Mouse (Mus musculus) heart, embryonic 14.5 days (tissue): ENCODE data around the gene Trim69. TPM values are rescaled to one million over a fixed set of nuclear protein-coding genes. Genes with fewer than 3 reads are reported as not detected.

ENCODE experiments used
- ATAC-seq: fragments of 200-750 bp; cut with Nextera tagmentation; 2 replicates; pipeline ENCODE4 v1.8.0; 2017; ENCODE audit warnings: low read depth, moderate TSS enrichment; ENCODE audit not compliant: insufficient number of reproducible peaks, insufficient read depth, low FRiP score
- H3K27ac ChIP-seq, 2 experiments: fragments of 200-500 bp in 1 of 2; fragments of 300-500 bp in 1 of 2; sonication (generic) in 1 of 2; replicated peaks in 1 of 2; 2 replicates each; pipeline ENCODE4 v1.5.1; 2012 to 2014; ENCODE audit warnings: low read depth in 2 of 2, low read length in 2 of 2, control low read depth in 1 of 2, mild to moderate bottlenecking in 1 of 2, mixed read lengths in 1 of 2; ENCODE audit not compliant: control insufficient read depth in 1 of 2, insufficient read depth in 1 of 2
- H3K27me3 ChIP-seq: fragments of 300-500 bp; sonication (generic); 2 replicates; pipeline ENCODE4 v1.6.1; 2014; ENCODE audit warnings: mild to moderate bottlenecking, low read length, control low read depth; ENCODE audit not compliant: control insufficient read depth, insufficient read depth
- H3K36me3 ChIP-seq: fragments of 300-500 bp; sonication (generic); 2 replicates; pipeline ENCODE4 v1.6.1; 2014; ENCODE audit warnings: mild to moderate bottlenecking, control low read depth, low read length, mixed read lengths; ENCODE audit not compliant: control insufficient read depth, insufficient read depth
- H3K4me1 ChIP-seq, 2 experiments: fragments of 200-500 bp in 1 of 2; fragments of 300-500 bp in 1 of 2; sonication (generic) in 1 of 2; 2 replicates each; pipeline ENCODE4 v1.6.1; 2012 to 2014; ENCODE audit warnings: low read length in 2 of 2, control low read depth in 1 of 2, mixed read lengths in 1 of 2; ENCODE audit not compliant: control insufficient read depth in 2 of 2, insufficient read depth in 2 of 2
- H3K4me2 ChIP-seq: fragments of 300-500 bp; sonication (generic); 2 replicates; pipeline ENCODE4 v1.6.1; 2014; ENCODE audit warnings: mild to moderate bottlenecking, low read length
- H3K4me3 ChIP-seq, 2 experiments: fragments of 200-500 bp in 1 of 2; fragments of 300-500 bp in 1 of 2; sonication (generic) in 1 of 2; 2 replicates each; pipeline ENCODE4 v1.5.1; 2012 to 2014; ENCODE audit warnings: low read length in 2 of 2, mild to moderate bottlenecking in 2 of 2, control low read depth in 1 of 2, low read depth in 1 of 2, moderate library complexity in 1 of 2; ENCODE audit not compliant: control insufficient read depth in 1 of 2, insufficient read depth in 1 of 2
- H3K9ac ChIP-seq: fragments of 300-500 bp; sonication (generic); 2 replicates; pipeline ENCODE4 v1.6.1; 2014; ENCODE audit warnings: mild to moderate bottlenecking, low read length
- H3K9me3 ChIP-seq: fragments of 300-500 bp; sonication (generic); 2 replicates; pipeline ENCODE4 v1.6.1; 2016; ENCODE audit warnings: low read length, control low read depth; ENCODE audit not compliant: control insufficient read depth
- WGBS: fragments of 180-500 bp; shearing (Covaris S2); extraction: QIAGEN DNeasy Blood & Tissue Kit; methylation state at CpG from one replicate; pipeline ENCODE4 v1.1.7; 2014; 5-methylcytosine and 5-hydroxymethylcytosine counted together
- polyA plus RNA-seq: library from polyadenylated mRNA; unstranded; fragments of >200 nt; fragmentation: Nextera tagmentation; extraction: Ambion mirVana; gene quantifications from 2 replicates; pipeline ENCODE4 v1.2.1, GENCODE M21; 2014

Trim69 gene
- polyA plus RNA-seq, 1 experiment from 2014 or later = 0.15 TPM

DNA sequence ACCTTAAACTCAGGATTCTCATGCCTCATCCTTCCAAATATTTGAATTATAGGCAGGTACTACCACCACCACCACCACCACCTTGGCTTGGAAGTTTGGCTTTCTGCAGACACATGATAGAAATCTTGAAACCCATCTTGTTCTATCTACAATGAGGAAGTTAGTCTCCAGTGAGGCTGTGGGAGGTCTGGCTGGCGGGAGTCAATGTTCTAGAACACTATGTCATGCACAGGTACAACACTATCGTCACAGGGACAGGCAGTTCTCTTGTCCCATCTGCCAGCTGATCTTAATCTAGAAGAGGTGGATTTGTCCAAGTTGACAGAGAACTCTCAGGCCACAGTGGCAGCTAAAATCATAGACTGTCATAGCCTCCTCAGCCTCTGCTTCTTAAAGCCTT is 27.9 kb upstream of the Trim69 start:
- H3K9ac ChIP-seq = no peak overlapping the region
- no peaks in the 10 kb centered on the region for H3K9me3 ChIP-seq
- WGBS = 68% methylated on average over 2 of the region's 2 CpGs
- H3K36me3 ChIP-seq = no peaks in the 10 kb centered on the region
- no peak overlapping the region for H3K27ac ChIP-seq
- no peak for ATAC-seq
- H3K4me2 ChIP-seq = no peak overlapping the region
- no peaks in the 10 kb centered on the region for H3K4me1 ChIP-seq
- no peak overlapping the region for H3K4me3 ChIP-seq
- H3K27me3 ChIP-seq = no peaks in the 10 kb centered on the region

DNA sequence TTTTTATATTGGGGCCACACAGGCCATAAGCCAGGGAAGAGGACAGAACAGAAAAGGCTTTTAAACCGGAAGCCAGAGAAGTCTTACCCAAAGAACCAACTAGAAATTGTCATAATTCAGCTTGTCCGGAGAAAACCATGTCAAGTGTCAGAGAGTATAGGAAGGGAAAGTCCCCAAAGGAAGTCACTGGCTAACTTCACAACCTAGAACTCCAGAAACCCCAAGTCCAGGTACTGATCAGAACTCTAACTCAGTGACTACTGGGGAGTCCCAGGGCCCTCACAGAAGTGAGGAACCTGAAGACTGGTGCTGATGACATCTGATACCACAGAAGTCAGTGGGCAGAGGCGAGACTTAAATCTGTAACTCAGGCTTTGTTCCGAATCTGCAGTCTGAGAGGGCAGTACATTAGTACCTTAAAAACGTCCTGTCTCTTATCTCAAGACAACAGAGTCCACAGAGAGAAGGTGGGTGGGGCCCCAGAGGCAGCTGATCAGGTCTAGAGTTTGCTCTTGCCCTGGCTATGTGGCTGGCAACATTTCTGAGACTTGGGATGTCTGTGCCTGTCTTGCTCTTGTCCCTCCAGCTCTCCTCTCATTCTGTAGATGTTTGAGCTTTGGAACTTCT is 22.5 kb upstream of the Trim69 start:
- 43% methylated on average over 5 of the region's 5 CpGs for WGBS
- Histone ChIP-seq H3K4me3 (no peak overlapping the region), H3K9me3 (no peaks in the 10 kb centered on the region)

DNA sequence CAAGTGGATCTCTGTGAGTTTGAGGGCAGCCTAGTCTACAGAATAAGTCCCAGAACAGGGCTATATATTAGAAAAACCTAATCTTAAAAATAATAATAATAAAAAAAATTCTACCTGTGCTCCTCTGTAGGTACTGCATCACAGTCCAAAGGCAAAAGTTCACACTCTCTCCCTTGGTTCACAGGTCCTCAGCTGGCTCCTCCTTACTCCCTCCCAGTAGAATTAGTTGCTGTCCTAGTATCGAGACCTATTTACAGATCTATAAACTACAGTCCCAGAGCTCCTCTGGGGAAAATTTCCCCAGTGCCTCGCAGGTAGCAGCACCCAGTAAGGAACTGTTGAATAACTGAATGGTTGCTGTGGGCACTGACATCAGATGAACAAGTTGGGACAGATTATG is 19.7 kb upstream of the Trim69 start:
- H3K4me3 ChIP-seq = no peak overlapping the region
- no peaks in the 10 kb centered on the region for H3K27me3 ChIP-seq
- H3K27ac ChIP-seq = no peak overlapping the region
- no peaks in the 10 kb centered on the region for H3K9me3 ChIP-seq
- no peak for ATAC-seq
- no peaks in the 10 kb centered on the region for H3K4me1 ChIP-seq
- no peaks in the 10 kb centered on the region for H3K36me3 ChIP-seq
- H3K9ac ChIP-seq = no peak overlapping the region
- 72% methylated on average over 2 of the region's 2 CpGs for WGBS
- no peak overlapping the region for H3K4me2 ChIP-seq

More for the DNA sequence above, 22.5 kb upstream of the Trim69 start:
- ATAC-seq = no peak
- H3K27me3 ChIP-seq = no peaks in the 10 kb centered on the region
- H3K27ac ChIP-seq = no peak overlapping the region
- H3K4me1 ChIP-seq = no peaks in the 10 kb centered on the region
- H3K9ac ChIP-seq = no peak overlapping the region
- no peak overlapping the region for H3K4me2 ChIP-seq
- no peaks in the 10 kb centered on the region for H3K36me3 ChIP-seq

DNA sequence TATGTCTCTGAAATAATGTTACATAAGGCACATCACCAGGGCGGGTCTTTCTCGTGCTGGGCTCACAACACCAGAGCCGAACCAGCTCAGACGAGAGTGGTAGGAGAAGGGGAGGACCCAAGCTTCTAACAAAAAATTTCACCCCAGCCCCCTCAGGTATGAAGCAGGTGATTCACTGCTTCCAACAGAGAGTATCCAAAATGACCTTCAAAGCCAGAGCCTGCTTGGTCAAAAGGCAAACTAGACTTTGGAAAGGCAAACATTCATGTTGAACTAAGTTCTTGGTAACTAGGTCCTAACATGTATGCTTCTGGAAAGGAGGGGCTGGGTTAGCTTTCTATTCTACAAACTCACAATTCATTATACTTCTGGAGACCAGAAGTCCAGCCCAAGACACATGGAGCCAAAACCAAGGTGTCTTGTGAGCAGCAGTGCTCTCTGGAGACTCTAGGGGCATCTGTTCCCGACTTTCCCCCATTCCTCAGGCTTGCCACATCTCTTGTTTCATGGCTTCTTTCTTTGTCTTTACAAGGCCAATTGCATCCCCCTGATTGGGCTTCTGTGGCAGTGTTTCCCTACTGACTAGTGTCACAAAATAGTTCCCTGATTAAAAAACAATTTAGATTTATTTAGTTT is 19.1 kb upstream of the Trim69 start:
- H3K9me3 ChIP-seq = no peaks in the 10 kb centered on the region
- no peak overlapping the region for H3K27ac ChIP-seq
- 66% methylated on average over 5 of the region's 5 CpGs for WGBS

DNA sequence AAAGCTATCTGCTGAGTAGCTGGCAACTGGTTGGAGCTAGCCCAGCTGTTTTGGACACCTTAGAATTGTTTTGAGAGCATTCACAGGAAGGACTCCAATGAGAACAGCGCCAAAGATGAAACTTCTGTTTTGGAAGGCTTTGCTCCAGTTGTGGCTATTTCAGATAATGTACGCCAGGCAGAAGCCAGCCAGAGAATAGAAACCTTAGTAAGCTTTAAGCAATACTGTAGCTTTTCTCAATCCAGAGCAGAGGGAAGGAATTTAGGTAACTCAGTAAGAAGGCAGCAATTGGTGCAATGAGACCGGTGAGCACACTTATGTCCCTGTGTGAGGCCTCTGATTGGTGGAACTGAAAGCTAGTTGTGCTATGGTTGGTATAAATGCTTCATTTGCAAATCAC is 17.4 kb upstream of the Trim69 start:
- Histone ChIP-seq H3K4me1 (0 out of 4 replicates have a peak, but pooled peaks cover 0 to 8% of the 10 kb centered on the region in 2 experiments), H3K4me2 (no peak overlapping the region), H3K9me3 (no peaks in the 10 kb centered on the region), H3K4me3 (no peak overlapping the region), H3K27me3 (no peaks in the 10 kb centered on the region), H3K27ac (no peak overlapping the region), H3K36me3 (no peaks in the 10 kb centered on the region), H3K9ac (no peak overlapping the region)
- WGBS = 82% methylated on average over 3 of the region's 3 CpGs
- ATAC-seq = no peak

More for the DNA sequence above, 19.1 kb upstream of the Trim69 start:
- Histone ChIP-seq H3K4me2 (no peak overlapping the region), H3K9ac (no peak overlapping the region), H3K36me3 (no peaks in the 10 kb centered on the region), H3K4me1 (0 out of 4 replicates have a peak, but pooled peaks cover 0 to under 1% of the 10 kb centered on the region in 2 experiments), H3K4me3 (no peak overlapping the region), H3K27me3 (no peaks in the 10 kb centered on the region)
- ATAC-seq = no peak

DNA sequence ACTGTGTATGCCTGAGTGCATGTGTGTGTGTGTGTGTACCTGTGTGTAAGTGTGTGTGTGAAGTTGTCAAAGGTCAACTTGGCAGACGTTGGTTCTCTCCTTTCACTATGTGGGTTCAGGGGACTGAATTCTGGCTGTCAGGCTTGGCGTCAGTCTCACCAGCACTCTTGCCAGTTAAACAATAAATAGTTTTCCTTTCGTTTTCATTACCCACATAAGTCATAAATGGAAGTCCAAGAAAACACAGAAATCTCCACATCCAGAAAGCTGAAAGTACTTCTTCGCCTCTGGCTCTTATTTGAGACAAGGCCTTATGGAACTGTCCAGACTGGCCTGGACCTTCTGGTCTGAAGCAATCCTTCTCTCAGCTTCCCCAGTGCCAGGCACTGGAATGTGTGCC is 14.7 kb upstream of the Trim69 start:
- no peaks in the 10 kb centered on the region for H3K9me3 ChIP-seq
- WGBS = 74% methylated on average over 4 of the region's 4 CpGs
- H3K27ac ChIP-seq = no peak overlapping the region
- no peaks in the 10 kb centered on the region for H3K36me3 ChIP-seq
- peaks cover 0 to 19% of the 10 kb centered on the region in 2 experiments; a peak in 1 of 4 replicates for H3K4me1 ChIP-seq
- no peaks in the 10 kb centered on the region for H3K27me3 ChIP-seq
- no peak overlapping the region for H3K4me3 ChIP-seq
- H3K4me2 ChIP-seq = no peak overlapping the region
- no peak overlapping the region for H3K9ac ChIP-seq
- ATAC-seq = no peak

DNA sequence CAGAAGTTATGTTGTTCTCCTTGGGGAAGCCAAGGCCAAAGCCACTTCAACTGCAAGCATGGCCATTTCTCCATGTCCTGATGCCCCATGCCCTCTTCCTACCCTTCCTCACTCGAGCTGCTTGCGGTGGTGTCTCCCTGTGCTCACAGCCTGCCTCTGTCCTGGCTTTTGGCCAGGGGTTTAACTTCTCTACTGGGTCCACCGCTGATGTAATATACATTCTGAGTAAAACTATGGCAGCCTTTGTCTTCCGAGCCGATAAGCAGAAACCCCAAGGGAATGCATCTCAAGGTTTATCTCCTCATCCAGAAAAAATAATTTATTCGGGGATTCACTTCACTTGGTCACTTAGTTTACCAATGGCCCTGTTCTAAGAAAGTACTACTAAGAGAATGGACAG is 13.8 kb upstream of the Trim69 start:
- H3K27ac ChIP-seq = peak overlapping the region; percentile 66 to 71
- H3K27me3 ChIP-seq = no peaks in the 10 kb centered on the region
- H3K9me3 ChIP-seq = no peaks in the 10 kb centered on the region
- H3K36me3 ChIP-seq = peaks cover 9% of the 10 kb centered on the region
- H3K4me3 ChIP-seq = no peak overlapping the region
- peak overlapping the region; percentile 68 for H3K4me2 ChIP-seq
- ATAC-seq = no peak
- H3K4me1 ChIP-seq = peaks cover 0 to 19% of the 10 kb centered on the region in 2 experiments; a peak in 1 of 4 replicates
- H3K9ac ChIP-seq = no peak overlapping the region; the same call in 1 of the 2 replicates
- WGBS = 38% methylated on average over 6 of the region's 6 CpGs
